7 mouse cellular contexts compared by ENCODE assay signal in the genomic region with DNA sequence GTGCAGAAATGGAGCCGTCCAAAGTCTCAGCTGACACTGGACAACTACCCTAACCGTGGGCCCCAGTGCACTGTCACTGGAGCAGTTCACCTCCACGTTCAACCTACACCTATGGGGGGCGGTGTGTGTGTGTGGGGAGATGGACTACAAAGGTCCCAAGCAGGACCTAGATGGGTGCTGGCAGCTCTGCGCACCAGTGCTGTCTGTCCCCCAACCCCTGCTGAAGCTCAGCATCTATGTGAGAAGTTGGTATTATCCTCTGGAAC.
DNase-seq lines count a peak whose midpoint lies in the region; ATAC-seq lines count a peak whose summit lies in the region.

No protein-coding gene starts in this region.

- no peak overlapping the region for H3K27ac ChIP-seq in forebrain, embryonic 11.5 days (ENCODE audit: low read depth, low read length)
- H3K27ac ChIP-seq in hindbrain, embryonic 15.5 days (replicated peaks): peak overlapping the region; percentile 71; the same call in 1 of the 2 replicates
- H3K27ac ChIP-seq in neural tube, embryonic 12.5 days: no peak overlapping the region

- intact Hi-C loops in left cerebral cortex, postnatal 4 days (cut with DNase I): loop anchor here (10.0 kb wide), 1 partner anchor 118 kb away; the partner anchor contains the start of gene Lhx1
- intact Hi-C loops in left cerebral cortex, postnatal 36 days (cut with DNase I): no loop called here

- no peak overlapping the region for H3K4me3 ChIP-seq in forebrain, embryonic 11.5 days (ENCODE audit: low read depth, low read length)
- peak overlapping the region; percentile 46 for H3K4me3 ChIP-seq in hindbrain, embryonic 15.5 days
- H3K4me3 ChIP-seq in neural tube, embryonic 12.5 days: peak overlapping the region; percentile 42

- H3K9ac ChIP-seq in forebrain, embryonic 11.5 days (ENCODE audit: low read length): peak overlapping the region; percentile 81; the same call in 1 of the 2 replicates
- H3K9ac ChIP-seq in hindbrain, embryonic 15.5 days: no peak overlapping the region
- H3K9ac ChIP-seq in neural tube, embryonic 12.5 days: peak overlapping the region; percentile 71; the same call in 1 of the 2 replicates

- H3K4me2 ChIP-seq in forebrain, embryonic 11.5 days (ENCODE audit: low read depth, low read length, severe bottlenecking): peak overlapping the region; percentile 90
- H3K4me2 ChIP-seq in hindbrain, embryonic 15.5 days: peak overlapping the region; percentile 91
- peak overlapping the region; percentile 75 for H3K4me2 ChIP-seq in neural tube, embryonic 12.5 days (replicated peaks)

- H3K27me3 ChIP-seq in forebrain, embryonic 11.5 days (ENCODE audit: control insufficient read depth, insufficient read depth, low read length): peaks cover 31% of the 10 kb centered on the region
- no peaks in the 10 kb centered on the region for H3K27me3 ChIP-seq in hindbrain, embryonic 15.5 days
- peaks cover 18% of the 10 kb centered on the region for H3K27me3 ChIP-seq in neural tube, embryonic 12.5 days (replicated peaks)

- 48% methylated on average over 5 of the region's 5 CpGs for WGBS in forebrain, embryonic 11.5 days
- WGBS in hindbrain, embryonic 15.5 days: 36% methylated on average over 5 of the region's 5 CpGs
- 39% methylated on average over 5 of the region's 5 CpGs for WGBS in neural tube, embryonic 12.5 days

- ATAC-seq in forebrain, embryonic 11.5 days (replicated peaks; ENCODE audit: low FRiP score): no peak
- ATAC-seq in hindbrain, embryonic 15.5 days (ENCODE audit: low FRiP score, low read depth): peak; percentile 31; the same call in 1 of the 2 replicates
- ATAC-seq in neural tube, embryonic 12.5 days (ENCODE audit: low FRiP score, low read depth): peak; percentile 35

- peak; percentile 26 for DNase-seq in left cerebral cortex, postnatal 4 days
- DNase-seq in left cerebral cortex, postnatal 36 days (ENCODE audit: low spot score in 2 of 2): no peak
- no peak for DNase-seq in forebrain, embryonic 11.5 days (ENCODE audit: low spot score)
- no peak for DNase-seq in embryo, embryonic 9.5 days (ENCODE audit: extremely low spot score)
- DNase-seq in right cerebral cortex, postnatal 10 days (ENCODE audit: low spot score in 2 of 2): no peak

- H3K36me3 ChIP-seq in forebrain, embryonic 11.5 days (ENCODE audit: control insufficient read depth, insufficient read depth, low read length): no peaks in the 10 kb centered on the region
- H3K36me3 ChIP-seq in hindbrain, embryonic 15.5 days: no peaks in the 10 kb centered on the region
- H3K36me3 ChIP-seq in neural tube, embryonic 12.5 days: no peaks in the 10 kb centered on the region

- peaks cover 10% of the 10 kb centered on the region; the same call in 1 of the 2 replicates for H3K4me1 ChIP-seq in forebrain, embryonic 11.5 days (replicated peaks; ENCODE audit: control insufficient read depth, insufficient read depth, low read length)
- peaks cover 33% of the 10 kb centered on the region for H3K4me1 ChIP-seq in hindbrain, embryonic 15.5 days (replicated peaks)
- peaks cover 20% of the 10 kb centered on the region for H3K4me1 ChIP-seq in neural tube, embryonic 12.5 days

- no peaks in the 10 kb centered on the region for H3K9me3 ChIP-seq in forebrain, embryonic 11.5 days (ENCODE audit: control insufficient read depth, low read length)
- no peaks in the 10 kb centered on the region for H3K9me3 ChIP-seq in hindbrain, embryonic 15.5 days
- peaks cover 8% of the 10 kb centered on the region; the same call in 1 of the 2 replicates for H3K9me3 ChIP-seq in neural tube, embryonic 12.5 days
